ENCODE assay signal across 7 mouse cellular contexts in genomic region chr6:48086471-48086878, GRCm38 (mm10). TPM values are rescaled to one million over a fixed set of nuclear protein-coding genes. Genes with fewer than 3 reads are reported as not detected.
DNase-seq lines count a peak whose midpoint lies in the region; ATAC-seq lines count a peak whose summit lies in the region.

Zfp746 (minus strand) TSS chr6:48086593.

- no peaks in the 10 kb centered on the region for H3K9me3 ChIP-seq in embryonic facial prominence, embryonic 10.5 days
- no peaks in the 10 kb centered on the region for H3K9me3 ChIP-seq in limb, embryonic 10.5 days (replicated peaks)
- no peaks in the 10 kb centered on the region for H3K9me3 ChIP-seq in midbrain, embryonic 13.5 days

- peak within 1 kb of the TSS; percentile 97 for H3K27ac ChIP-seq in embryonic facial prominence, embryonic 10.5 days (replicated peaks)
- peak within 1 kb of the TSS; percentile 97 for H3K27ac ChIP-seq in limb, embryonic 10.5 days
- H3K27ac ChIP-seq in midbrain, embryonic 13.5 days = peak within 1 kb of the TSS; percentile 92

- H3K4me1 ChIP-seq in embryonic facial prominence, embryonic 10.5 days = peaks cover 10% of the 10 kb centered on the region
- peaks cover 10% of the 10 kb centered on the region for H3K4me1 ChIP-seq in limb, embryonic 10.5 days
- peaks cover 16% of the 10 kb centered on the region for H3K4me1 ChIP-seq in midbrain, embryonic 13.5 days (replicated peaks)

- peak; percentile 79 for ATAC-seq in granulocyte monocyte progenitor cell, adult 5-6 weeks (replicated peaks; ENCODE audit: poor library complexity, severe bottlenecking)
- ATAC-seq in midbrain, embryonic 13.5 days = peak; percentile 95

- WGBS in embryonic facial prominence, embryonic 10.5 days = 1% methylated on average over 53 of the region's 53 CpGs
- WGBS in limb, embryonic 10.5 days = 2% methylated on average over 53 of the region's 53 CpGs
- under 1% methylated on average over 50 of the region's 53 CpGs for WGBS in midbrain, embryonic 13.5 days

- H3K4me2 ChIP-seq in midbrain, embryonic 13.5 days (replicated peaks) = peak within 1 kb of the TSS; percentile 72

- peaks cover 33% of the 10 kb centered on the region for H3K36me3 ChIP-seq in embryonic facial prominence, embryonic 10.5 days (replicated peaks)
- H3K36me3 ChIP-seq in limb, embryonic 10.5 days = peaks cover 35% of the 10 kb centered on the region
- H3K36me3 ChIP-seq in midbrain, embryonic 13.5 days = peaks cover 19% of the 10 kb centered on the region

- peak within 1 kb of the TSS; percentile 91 for H3K4me3 ChIP-seq in embryonic facial prominence, embryonic 10.5 days
- peak within 1 kb of the TSS; percentile 73 for H3K4me3 ChIP-seq in limb, embryonic 10.5 days
- H3K4me3 ChIP-seq in midbrain, embryonic 13.5 days (replicated peaks) = peak within 1 kb of the TSS; percentile 86

- DNase-seq in adrenal gland, postnatal 10 days = peak; percentile 98
- peak; percentile 94 for DNase-seq in embryonic facial prominence, embryonic 10.5 days (ENCODE audit: low spot score)
- peak; percentile 89 for DNase-seq in kidney, adult 11 months
- peak; percentile 95 for DNase-seq in limb, embryonic 10.5 days (ENCODE audit: low spot score)
- DNase-seq in spleen, adult 12 weeks (ENCODE audit: low spot score) = peak; percentile 94

- no peaks in the 10 kb centered on the region for H3K27me3 ChIP-seq in embryonic facial prominence, embryonic 10.5 days (replicated peaks; ENCODE audit: low read depth, poor library complexity, severe bottlenecking)
- H3K27me3 ChIP-seq in limb, embryonic 10.5 days (ENCODE audit: low read depth, poor library complexity, severe bottlenecking) = no peaks in the 10 kb centered on the region
- H3K27me3 ChIP-seq in midbrain, embryonic 13.5 days = no peaks in the 10 kb centered on the region

- peak within 1 kb of the TSS; percentile 97 for H3K9ac ChIP-seq in midbrain, embryonic 13.5 days (replicated peaks)

RNA-seq across cellular contexts. Expression of gene Zfp746, which starts in this region (rescaled TPM):
- 10 to 100 TPM; 22.6 to 26.4 TPM for total RNA-seq in adrenal gland, postnatal 10 days (2021)
- polyA plus RNA-seq in embryonic facial prominence, embryonic 10.5 days (2016; fragmentation: Nextera tagmentation; extraction: Ambion mirVana) = 21.6 and 23.6 TPM in 2 replicates
- 20.3 and 26.2 TPM in 2 replicates for total RNA-seq in granulocyte monocyte progenitor cell, adult 5-6 weeks (2014; fragmentation: Nextera tagmentation)
- total RNA-seq in granulocyte monocyte progenitor cell, adult 5-6 weeks (2017) = 18.1 and 23.0 TPM in 2 replicates
- polyA plus RNA-seq in limb, embryonic 10.5 days (2016; fragmentation: Nextera tagmentation; extraction: Ambion mirVana) = 24.4 and 27.5 TPM in 2 replicates
- 17.0 and 21.5 TPM in 2 replicates for polyA plus RNA-seq in midbrain, embryonic 13.5 days (2015; fragmentation: Nextera tagmentation; extraction: Ambion mirVana)

Comparison
In these comparisons a context has a peak if more than half of its experiments do, and no peak if none do; other contexts are left out.
1. Peak in every context shown above with its lines: DNase-seq, ATAC-seq, H3K4me3 ChIP-seq and H3K27ac ChIP-seq.